Mouse (Mus musculus) T-helper 17 cell (primary cell): ENCODE measurements around the gene Glis1.

Experiments used
- in situ Hi-C, 2 experiments: fragments of 300-600 bp; cut with MboI, MseI; formaldehyde crosslinking; loops; 1 replicate in 1 of 2; 2 replicates in 1 of 2; pipeline ENCODE4 v1.15.1; 2025; ENCODE audit warnings: high pct_unique_total_duplicates in 2 of 2

The Glis1 gene

DNA sequence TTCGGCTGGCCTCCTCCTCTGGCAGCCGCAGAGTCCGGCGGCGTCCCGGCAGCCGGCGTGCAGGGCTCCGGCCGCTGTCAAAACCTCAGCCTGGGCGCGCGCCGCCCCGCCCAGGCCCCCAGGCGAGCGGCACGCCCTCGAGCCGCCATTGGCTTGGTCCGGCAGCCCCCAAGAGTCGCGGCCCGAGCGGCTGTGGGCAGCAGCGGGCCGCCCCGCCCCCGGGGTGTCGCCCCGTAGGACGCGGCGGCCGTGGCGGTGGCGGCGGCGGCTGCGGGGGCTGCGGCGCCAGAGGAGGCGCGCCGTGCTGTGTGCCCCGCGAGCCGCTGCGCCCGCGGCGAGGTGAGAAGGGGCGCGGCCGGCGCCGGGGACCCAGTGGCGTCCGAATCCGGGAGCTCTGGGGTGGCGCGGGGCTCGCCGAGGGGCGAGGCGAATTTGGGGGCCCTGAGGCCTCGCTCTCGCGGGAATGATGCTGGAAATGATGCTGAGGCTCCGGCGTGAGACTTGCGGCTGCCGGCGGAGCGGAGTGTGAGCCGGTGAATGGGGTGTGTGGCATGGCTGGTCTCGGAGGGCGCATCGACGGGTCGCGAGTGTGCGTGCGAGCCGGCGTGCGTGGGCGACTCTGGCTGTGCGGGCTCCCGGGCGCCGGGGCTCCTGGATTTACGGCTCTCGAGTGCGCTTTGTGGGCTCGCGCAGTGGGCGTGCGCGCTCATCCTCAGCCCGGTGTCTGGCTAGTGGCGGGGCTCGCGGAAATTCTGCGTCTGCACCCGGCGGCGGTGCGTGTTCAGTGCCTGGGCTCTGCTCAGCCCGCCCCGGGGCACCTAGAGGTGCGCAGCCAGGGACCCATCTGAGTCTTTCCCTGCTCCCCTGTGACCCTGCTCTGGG lies at the start of gene Glis1:
Glis1 (plus strand) TSS at position 236 of the 882 bp plus-strand sequence.
- in situ Hi-C loops: no loop called here

DNA sequence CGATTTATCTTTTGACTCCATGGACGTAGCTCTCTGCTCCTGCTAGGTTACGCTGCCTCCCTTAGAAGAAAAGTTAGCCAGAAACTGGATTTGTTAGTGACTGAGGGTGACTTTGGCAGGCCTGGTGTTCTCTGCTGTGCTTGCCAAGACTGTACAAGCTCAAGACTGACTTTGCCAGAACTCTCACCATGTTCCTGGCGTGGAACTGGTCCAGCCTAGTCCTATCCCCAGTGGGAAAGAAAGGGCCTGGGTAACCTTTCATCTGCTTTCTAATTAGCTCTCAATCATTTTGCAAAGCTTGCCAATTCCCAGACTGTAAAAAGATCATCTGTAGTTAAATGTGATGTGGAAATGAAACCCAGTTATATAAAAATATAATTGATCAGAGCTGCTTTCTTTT lies 47.4 kb upstream of the Glis1 start:
- in situ Hi-C loops: no loop called here

DNA sequence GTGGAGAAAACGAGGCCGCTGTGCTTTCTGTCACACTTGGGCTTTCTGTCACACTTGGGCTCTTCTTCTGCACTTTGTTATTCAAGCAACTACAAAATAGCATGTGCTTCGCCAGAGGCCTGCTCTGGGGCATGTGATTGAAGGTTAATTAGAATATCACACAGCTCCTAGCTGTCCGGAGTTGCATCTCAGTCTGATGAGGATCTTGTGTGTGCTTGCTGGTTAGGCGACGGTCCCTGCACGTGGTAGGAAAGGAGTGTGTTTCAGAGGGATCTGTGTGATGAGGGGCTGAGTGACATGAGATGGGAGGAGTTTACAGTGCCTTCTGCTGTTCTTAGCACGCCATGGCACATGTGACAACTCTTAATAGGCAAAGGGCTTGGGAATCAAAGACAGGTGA lies 46.9 kb upstream of the Glis1 start:
- in situ Hi-C loops: no loop called here

DNA sequence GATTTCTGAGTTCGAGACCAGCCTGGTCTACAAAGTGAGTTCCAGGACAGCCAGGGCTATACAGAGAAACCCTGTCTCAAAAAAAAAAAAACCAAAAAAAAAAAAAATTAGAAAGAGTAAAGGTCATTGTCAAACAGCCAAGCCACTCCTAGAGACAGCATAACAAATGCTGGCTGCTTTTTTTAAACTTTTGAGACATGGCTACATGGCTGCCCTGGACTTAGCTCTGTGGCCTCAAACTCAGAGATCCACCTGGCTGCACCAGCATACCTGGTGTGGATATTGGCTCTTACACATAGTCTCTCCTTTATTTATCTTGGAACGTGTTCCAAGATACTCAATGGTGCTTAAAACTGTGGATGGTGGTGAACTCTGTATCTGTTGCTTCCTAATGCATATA lies 46.1 kb upstream of the Glis1 start:
- in situ Hi-C loops: no loop called here

DNA sequence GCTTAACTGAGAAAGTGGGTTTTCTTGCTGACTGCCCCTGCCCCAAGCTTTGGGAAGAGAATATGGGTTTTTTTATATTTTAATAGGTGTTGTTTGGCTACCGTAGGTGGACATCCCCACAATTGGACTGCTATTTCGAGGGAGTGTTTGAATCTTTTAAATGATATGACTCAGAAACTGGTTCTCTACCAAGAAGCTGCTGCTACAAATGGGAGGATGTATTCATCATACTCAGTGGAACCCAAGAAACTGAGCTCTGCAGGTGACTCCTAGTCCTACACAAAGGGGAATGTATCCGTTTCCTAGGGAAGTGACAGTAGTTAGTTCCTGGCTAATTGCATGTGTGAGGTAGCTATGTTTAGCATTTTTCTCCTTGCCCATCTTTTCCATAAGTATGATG lies 45.0 kb upstream of the Glis1 start:
- in situ Hi-C loops: no loop called here

DNA sequence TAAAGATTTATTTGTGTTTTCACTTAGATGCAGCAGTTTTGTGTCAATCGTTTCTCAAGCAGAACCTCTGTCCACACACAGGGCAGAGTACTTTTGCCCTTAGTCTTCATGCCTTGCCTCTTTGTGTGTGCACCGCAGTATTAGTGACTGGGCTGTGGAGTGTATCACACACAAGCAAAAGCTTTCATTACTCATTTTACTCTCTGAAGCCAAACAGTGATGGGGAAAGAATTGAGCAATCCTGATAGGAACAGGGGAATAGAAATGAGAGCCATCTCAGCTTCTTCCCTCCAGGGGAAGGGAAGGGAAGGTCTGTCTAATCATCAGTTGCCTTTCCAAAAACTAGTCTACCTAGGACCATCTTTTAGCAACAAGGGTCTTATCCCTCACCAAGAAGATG lies 40.6 kb upstream of the Glis1 start:
- in situ Hi-C loops: loop anchor here in 1 of 2 experiments (10.0 kb wide), 1 partner anchor 989 kb away; no protein-coding TSS in a partner anchor

DNA sequence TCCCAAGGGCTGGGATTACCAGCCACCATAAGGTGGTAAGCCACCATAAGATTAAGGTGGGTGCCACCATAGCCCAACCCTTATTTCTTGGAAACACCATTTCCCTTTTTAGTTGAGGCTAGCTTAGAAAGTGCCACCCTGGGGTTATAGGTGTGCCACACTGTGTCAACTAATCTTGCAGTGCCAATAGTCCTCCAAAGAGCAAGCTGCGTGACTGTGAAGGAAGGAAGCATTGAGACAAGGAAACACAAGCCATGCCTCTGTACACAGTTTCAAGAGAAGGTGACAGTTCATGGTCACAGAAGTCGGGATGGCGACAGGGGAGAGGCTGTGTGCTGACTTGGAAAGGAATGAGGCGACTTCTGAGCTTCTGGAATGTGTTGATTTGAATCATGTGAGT lies 14.2 kb upstream of the Glis1 start:
- in situ Hi-C loops: no loop called here

DNA sequence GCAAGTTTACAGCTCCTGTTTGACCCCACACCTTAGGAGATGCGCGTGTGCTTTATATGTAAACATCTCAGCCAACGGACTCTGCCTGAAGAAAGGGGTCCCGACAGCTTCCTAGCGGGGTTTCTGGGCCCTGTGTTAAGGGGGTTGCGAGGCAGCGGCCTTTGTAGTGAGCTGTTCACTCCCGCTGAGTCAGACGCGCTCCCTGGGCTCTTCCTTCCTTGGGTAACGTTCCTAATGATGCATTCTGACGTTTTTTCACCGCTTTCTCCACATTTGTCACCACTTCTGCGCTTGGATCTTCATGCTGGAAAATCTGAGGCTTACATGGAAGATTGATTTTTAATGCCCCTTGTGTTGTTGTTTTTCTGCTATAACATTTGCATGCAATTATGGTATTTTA lies 12.7 kb upstream of the Glis1 start:
- in situ Hi-C loops: no loop called here

DNA sequence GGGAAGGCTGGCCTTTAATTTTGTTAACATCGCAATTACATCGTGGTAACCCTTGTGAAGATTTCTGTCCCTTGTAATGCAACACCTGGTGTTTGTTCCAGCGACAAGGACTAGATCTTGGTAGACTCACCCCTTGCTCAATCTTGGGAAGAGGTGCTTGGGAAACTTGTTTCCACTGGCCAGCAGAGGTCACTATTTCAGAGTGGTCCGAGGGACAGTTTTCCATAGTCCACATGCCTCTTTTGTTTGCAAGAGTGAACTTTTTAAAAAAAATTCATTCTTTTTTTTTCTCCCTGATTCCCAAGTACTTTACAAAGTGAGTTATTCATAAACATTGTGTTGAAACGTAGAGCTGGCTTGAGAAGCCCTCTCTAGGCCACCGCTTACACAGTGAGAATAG lies 12.2 kb upstream of the Glis1 start:
- in situ Hi-C loops: no loop called here

DNA sequence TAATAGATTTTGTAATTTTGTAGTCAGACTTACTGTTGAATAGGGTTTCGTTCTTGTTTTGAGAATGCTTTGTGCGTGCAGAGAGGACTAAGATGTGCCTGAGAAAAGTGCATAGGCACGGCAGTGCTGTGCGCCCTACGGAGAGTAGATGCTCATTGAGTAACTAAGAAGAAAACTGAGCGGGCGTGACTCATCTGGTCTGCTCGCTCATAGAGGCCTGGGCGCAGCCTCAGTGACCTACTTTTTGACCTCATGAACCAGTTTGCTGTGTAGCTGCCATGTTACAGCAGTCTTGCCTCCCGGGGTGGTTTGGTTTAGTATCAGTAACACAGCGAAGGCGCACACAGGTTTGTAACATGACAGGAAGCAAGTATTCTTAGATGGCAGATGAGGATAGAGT lies 8.8 kb upstream of the Glis1 start:
- in situ Hi-C loops: no loop called here

DNA sequence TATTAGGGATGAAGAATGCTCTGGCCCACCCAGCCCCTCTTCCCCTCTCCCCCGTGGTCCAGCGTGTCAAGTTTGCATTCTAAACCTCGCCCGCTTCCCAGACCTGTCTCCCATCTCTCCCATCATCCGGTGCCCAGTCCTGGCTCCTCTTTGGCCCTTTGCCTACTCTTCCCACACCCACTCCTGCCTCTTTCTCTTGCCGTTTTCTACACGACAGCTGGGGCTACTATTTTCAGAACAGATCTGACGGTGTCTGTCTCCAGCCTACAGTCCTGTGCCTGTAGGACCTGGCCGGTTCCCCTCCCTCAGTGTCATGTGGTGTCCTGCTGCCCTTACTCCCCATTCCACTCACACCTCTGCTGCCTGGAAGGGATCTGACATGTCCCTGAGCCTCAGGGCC lies 7.8 kb upstream of the Glis1 start:
- in situ Hi-C loops: no loop called here

DNA sequence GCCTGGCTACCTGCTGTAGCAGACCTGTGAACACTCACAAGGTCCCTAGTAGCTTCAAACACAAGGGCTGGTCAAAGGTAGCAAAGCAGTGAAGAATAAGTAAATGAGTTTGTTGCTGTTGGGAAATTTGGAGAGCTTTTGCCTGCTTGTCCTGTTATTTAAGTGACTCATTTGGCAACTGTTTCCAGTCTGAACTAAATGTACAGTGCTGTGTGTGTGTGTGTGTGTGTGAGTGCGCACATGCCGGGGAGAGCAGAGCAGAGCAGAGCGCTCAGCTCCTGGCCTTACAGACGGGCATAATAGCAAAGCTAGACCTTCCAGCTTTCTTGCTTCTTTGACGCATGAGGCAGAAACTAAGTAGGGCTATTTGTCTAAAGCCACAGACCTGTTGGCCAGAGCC lies 1.7 kb upstream of the Glis1 start:
- in situ Hi-C loops: no loop called here

DNA sequence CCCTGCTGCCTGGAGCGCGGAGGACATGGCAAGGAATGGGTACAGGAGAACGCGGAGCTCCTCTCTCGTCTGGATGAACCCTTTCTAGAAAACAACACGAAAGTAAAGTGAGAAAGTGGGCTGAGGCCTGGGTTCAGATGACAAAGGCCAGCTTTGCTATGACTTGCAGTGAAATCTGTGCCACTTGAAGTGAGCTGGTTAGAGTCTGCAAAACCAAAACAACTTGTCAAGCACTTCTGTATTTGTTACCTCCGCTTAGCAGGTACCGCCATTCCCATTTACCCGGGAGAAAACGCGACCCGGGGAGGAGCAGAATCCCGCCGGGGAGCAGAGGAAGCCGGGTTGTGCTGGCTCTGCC lies 414 bp upstream of the Glis1 start:
- in situ Hi-C loops: no loop called here

DNA sequence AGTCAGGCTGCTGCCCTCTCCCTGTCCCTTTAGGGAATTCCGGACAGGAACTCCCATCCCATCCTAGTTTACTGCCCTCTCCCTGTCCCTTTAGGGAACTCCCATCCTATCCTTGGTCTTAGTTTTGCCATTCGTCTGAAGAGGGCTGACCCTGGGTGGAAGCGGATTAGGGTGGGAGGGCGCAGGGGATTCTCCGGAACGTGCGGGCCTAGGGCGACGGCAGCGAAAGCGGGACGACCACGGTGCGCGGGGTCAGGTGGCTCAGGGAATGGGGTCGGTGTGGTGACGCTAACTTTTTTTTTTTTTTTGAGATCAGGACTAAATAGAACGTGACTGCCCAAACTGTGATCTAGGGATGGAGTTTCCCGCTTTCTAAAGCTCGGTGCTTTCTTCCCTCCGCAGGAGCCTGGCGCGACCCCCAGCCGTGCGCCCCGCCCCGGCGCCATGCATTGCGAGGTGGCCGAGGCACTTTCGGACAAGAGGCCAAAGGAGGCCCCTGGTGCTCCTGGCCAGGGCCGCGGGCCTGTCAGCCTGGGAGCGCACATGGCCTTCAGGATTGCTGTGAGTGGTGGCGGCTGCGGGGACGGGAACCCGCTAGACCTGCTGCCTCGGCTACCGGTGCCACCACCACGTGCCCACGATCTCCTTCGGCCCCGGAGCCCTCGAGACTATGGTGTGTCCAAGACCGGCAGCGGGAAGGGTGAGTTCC lies 1.0 kb downstream of the Glis1 start:
- in situ Hi-C loops: no loop called here

DNA sequence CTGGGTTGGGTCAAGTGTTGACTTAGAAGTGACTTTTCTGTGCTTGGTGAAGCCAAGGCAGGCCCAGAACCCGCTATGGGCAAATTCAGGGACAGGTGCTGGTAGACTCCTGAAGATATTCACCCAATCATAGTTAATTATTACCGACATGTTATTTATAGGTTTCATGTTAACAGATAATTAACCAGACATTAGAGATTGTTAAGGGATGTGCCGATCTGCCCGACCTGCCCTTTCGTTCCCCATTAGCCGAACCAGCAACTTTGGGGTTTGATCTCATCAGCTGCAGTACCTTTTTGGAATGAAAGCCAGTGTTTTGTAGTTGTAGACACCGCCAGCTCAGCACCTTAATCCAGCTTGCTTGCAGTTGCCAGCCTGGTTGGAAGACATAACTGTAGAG lies 2.1 kb downstream of the Glis1 start:
- in situ Hi-C loops: no loop called here

DNA sequence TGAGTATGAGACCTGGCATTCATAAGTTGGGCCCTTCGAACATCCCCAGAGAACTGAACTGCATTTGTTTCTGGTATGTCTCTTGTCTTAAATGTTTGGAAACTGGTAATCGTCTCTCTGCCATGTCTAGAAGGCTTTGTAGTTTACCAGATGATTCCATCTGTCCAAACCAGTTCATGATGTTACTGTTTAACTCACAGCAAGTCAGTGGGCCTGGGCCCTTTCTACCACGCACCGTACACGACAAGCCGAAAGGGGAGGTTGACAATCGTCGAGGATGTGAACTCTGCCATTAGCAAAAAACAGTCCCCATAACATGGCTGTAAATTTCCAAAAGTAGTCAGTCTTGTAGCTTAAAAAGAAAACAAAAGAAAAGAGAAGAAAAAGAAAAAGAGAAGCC lies 4.3 kb downstream of the Glis1 start:
- in situ Hi-C loops: no loop called here

DNA sequence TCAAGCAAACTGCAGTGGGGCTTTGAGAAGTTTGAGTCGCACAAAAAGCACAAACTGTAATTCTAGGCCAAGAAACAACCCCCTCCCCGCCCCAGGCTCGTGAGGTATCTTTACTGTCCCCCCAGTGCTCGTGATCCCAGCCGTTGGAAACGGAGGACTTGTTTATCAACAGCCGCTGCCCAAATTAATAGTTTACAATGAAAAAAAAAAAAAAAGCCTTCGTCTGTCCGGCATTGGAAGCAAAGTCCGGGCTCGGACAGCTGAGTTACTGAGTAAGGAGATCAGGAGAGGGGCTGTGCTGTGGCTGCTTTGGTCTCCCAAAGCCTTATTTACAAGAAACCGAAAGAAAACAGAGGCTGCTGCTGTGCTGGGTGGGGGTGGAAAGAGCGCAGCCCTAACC lies 5.9 kb downstream of the Glis1 start:
- in situ Hi-C loops: no loop called here

DNA sequence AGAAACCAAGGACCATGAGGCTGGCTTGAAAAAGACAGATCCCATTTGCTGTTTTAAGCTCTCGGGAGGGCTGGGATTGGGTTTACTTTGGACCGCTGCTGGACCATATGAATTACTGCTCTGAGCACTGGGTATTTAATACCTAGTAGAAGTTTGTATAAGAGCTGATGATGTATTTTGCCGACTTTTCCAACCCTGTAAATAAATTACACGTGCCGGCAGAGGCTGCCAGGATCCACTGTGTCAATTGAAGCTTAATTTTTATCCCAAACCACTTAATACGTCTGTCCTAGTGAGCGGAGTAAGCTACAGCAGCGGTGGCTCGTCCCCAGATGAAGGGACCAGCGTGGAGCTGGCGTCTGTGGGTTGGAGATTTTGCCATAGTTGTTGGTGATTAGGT lies 7.9 kb downstream of the Glis1 start:
- in situ Hi-C loops: no loop called here

DNA sequence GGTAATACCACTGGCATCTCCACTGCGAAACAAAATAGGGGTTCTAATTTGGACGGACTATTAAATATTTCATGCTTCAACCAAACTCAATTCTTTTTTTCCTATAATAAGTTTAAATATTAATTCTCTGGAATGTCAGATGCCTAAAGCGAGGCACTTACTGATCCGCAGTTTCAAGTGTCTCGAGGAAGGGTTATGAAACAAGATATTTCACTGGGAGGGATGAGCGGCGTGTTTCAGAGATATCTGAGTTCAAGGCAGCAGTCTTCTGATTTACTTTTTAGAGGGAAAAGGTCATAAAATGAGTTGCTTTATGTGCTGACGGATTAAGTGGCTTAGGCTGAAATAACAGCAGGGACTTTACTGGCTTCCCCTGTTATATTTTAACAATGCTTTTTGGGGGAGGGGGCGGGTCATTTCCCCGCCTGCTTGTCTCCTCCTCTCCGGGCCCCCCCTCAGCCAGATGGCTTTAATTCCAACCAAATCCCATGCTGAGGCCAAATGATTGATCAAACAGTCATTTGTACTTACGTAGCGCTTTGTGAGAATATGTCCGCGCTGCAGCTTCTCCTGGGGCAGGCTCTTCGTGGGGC lies 8.6 kb downstream of the Glis1 start:
- in situ Hi-C loops: no loop called here

DNA sequence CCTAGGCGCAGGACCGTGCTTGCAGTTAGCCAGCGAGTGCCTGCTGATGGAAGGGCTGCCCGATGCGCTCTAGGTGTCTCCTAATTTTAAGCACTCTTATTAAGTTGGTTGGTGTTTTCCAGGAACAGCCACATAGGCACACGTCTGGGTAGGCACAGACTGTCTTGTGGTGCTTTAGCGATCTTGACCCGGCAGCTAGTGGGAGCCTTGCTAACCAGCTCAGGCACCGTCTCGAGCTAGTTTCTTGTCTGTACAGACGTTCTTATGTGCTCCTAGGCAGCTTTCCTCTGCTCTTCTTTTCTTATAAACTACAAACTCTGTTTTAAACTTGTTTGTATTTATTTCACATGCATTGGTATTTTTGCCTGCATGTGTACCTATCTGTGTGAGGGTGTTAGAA lies 9.2 kb downstream of the Glis1 start:
- in situ Hi-C loops: no loop called here

DNA sequence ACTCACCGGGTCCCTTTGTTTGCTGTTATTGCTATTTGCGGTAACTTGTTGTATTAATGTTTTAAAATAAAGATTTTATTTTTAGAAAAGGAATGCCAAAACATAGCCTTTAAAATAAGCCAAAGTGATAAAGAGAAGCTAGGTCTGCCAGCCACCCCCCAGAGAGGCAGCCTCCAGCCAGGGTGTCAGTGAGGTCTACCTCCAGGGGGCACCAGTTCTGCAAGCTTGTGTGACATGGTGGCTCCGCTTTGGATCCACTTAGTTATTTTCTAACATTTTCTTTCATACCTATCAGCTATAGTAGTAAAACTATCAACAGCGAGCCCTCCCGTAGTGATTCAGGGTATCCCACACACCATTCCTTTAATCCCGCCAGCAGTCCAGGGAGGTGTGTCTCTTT lies 14.1 kb downstream of the Glis1 start:
- in situ Hi-C loops: no loop called here

DNA sequence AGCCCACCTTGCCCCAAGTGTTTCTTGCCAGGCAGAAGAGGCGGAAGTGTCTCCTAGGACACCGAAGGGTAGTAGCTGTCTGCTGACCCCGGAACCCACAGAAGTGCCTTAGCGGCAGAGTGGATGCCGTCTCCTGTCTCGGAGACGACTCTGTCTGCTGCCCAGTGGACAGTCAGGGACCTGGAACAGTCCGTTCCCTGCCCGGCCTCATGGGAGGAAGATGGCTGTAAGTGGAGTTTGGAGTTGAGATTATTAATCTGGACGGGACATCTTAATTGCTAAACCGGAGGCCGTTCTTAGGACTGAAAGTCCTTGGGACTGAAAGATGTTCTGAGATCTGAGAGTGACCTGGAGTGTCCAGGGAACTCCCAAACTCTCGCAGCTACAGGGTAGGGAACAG lies 15.1 kb downstream of the Glis1 start:
- in situ Hi-C loops: no loop called here
